Mouse (Mus musculus) liver, embryonic 13.5 days (tissue): ENCODE data around the gene Cntnap2. TPM values are rescaled to one million over a fixed set of nuclear protein-coding genes. Genes with fewer than 3 reads are reported as not detected.
"Not testable (repeated sequence)": the region's sequence is repeated elsewhere in the genome, so short reads cannot be mapped to it uniquely, and the experiment has no call there.

Source experiments
- ATAC-seq: fragments of 200-750 bp; cut with Nextera tagmentation; 2 replicates; pipeline ENCODE4 v1.8.0; 2017; ENCODE audit warnings: low read depth, mild to moderate bottlenecking, moderate number of reproducible peaks, moderate library complexity
- DNase-seq: peaks from one replicate; pipeline ENCODE4 v3.0.0; 2022
- H3K27ac ChIP-seq: fragments of 300-500 bp; sonication (generic); 2 replicates; pipeline ENCODE4 v1.5.1; 2015; ENCODE audit warnings: moderate library complexity, mild to moderate bottlenecking, inconsistent platforms
- H3K27me3 ChIP-seq: fragments of 300-500 bp; sonication (generic); 2 replicates; pipeline ENCODE4 v1.6.1; 2015; ENCODE audit warnings: mild to moderate bottlenecking, inconsistent platforms
- H3K36me3 ChIP-seq: fragments of 300-500 bp; sonication (generic); 2 replicates; pipeline ENCODE4 v1.6.1; 2015; ENCODE audit warnings: mild to moderate bottlenecking, inconsistent platforms
- H3K4me1 ChIP-seq: fragments of 300-500 bp; sonication (generic); replicated peaks from 2 replicates; pipeline ENCODE4 v1.6.1; 2015; ENCODE audit warnings: inconsistent platforms
- H3K4me2 ChIP-seq: fragments of 300-500 bp; sonication (generic); 2 replicates; pipeline ENCODE4 v1.6.1; 2015; ENCODE audit warnings: inconsistent platforms, mild to moderate bottlenecking, moderate library complexity
- H3K4me3 ChIP-seq: fragments of 300-500 bp; sonication (generic); replicated peaks from 2 replicates; pipeline ENCODE4 v1.5.1; 2015; ENCODE audit warnings: mild to moderate bottlenecking, inconsistent platforms
- H3K9ac ChIP-seq: fragments of 300-500 bp; sonication (generic); 2 replicates; pipeline ENCODE4 v1.6.1; 2015; ENCODE audit warnings: mild to moderate bottlenecking, inconsistent platforms
- H3K9me3 ChIP-seq: fragments of 300-500 bp; sonication (generic); replicated peaks from 2 replicates; pipeline ENCODE4 v1.6.1; 2016; ENCODE audit warnings: inconsistent platforms
- WGBS: fragments of 180-500 bp; shearing (Covaris S2); methylation state at CpG from one replicate; pipeline ENCODE4 v1.1.7; 2015; ENCODE audit not compliant: insufficient replicate concordance; 5-methylcytosine and 5-hydroxymethylcytosine counted together
- polyA plus RNA-seq: library from polyadenylated mRNA; unstranded; fragments of >200 nt; fragmentation: Nextera tagmentation; extraction: Ambion mirVana; gene quantifications from 2 replicates; pipeline ENCODE4 v1.2.1, GENCODE M21; 2015

Cntnap2 gene
- polyA plus RNA-seq, 1 experiment from 2014 or later: 0.78 TPM

DNA sequence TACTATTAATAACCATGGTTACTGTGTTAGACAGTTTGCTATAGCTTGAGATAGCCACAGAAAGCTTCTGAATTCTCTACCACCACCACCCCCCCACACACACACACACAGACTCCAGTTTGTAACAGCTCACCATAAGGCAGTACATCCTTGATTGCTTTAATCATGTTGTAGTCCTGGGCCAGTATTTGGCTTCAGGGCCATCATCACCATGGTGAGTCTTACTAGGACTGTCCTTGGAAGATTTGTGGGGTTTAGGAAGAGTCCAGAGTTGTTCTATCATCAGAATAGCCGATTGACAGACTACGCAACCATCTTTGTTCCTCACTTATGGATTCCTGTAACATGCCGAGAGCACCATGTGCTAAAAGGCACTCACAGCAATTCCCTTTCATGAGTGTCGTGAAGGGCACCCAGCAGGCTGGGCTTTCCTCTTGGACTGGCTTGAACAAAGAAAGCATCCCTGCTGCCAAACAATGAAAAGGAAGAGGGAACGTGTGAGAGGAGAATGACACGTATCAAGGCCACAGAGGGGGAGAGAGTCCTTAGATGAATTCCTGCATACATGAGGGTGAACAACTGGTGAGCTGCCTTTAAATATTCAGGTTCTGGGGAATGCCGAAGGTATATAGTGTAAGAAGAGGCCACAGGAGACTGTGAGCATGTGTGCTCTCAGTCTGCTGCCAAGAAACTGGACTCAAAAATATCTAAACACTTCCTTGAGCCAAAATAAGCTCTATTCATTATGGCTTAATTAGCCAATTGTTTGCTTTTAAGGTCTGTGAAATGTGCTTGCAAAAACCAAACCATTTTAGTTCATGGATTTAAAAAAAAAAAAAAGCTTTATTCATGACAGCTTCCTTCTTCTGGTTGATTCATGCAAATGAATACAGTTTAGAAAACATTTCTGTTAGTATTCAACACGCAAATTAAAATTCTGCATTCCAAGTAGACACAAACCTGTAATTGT is 2213.7 kb downstream of the Cntnap2 start:
- ATAC-seq: no peak
- no peak overlapping the region for H3K4me2 ChIP-seq

GRCm38 (mm10) chr6:47275065-47275464 is 2215.9 kb downstream of the Cntnap2 start:
- Histone ChIP-seq H3K4me2 (no peak overlapping the region), H3K4me1 (no peaks in the 10 kb centered on the region), H3K9me3 (no peaks in the 10 kb centered on the region), H3K27ac (no peak overlapping the region), H3K4me3 (no peak overlapping the region), H3K27me3 (no peaks in the 10 kb centered on the region), H3K9ac (no peak overlapping the region), H3K36me3 (no peaks in the 10 kb centered on the region)
- WGBS: 43% methylated on average over 2 of the region's 2 CpGs
- DNase-seq: no peak
- no peak for ATAC-seq

More for the DNA sequence above, 2213.7 kb downstream of the Cntnap2 start:
- Histone ChIP-seq H3K27me3 (no peaks in the 10 kb centered on the region), H3K4me1 (no peaks in the 10 kb centered on the region), H3K27ac (no peak overlapping the region), H3K9ac (no peak overlapping the region), H3K36me3 (no peaks in the 10 kb centered on the region), H3K9me3 (no peaks in the 10 kb centered on the region), H3K4me3 (no peak overlapping the region)
- WGBS: 66% methylated on average over 8 of the region's 8 CpGs
- no peak for DNase-seq

DNA sequence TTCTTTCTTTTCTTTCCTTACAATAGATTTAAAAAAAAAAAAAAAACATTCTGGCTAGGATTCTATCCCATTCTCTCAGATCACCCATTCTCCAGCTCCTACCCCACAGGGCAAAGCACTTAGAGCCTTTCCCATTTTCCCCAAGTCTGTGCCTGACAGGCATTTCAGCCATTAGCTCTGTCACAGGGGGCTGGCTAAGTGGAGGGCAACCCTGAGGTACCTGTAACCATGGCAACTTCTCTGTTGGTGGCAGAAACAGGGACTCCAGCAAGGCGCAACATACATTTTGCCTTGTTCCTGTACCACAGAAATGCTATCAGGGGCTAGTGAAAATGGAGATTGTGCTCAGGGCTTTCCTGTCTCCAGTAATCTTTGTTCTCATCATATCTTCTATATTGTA is 2220.0 kb downstream of the Cntnap2 start:
- DNase-seq: no peak
- no peaks in the 10 kb centered on the region for H3K27me3 ChIP-seq
- H3K4me2 ChIP-seq: no peak overlapping the region
- H3K9ac ChIP-seq: no peak overlapping the region
- H3K36me3 ChIP-seq: no peaks in the 10 kb centered on the region
- 23% methylated on average over 1 of the region's 1 CpGs for WGBS
- ATAC-seq: no peak
- H3K4me1 ChIP-seq: no peaks in the 10 kb centered on the region
- no peak overlapping the region for H3K27ac ChIP-seq
- H3K4me3 ChIP-seq: no peak overlapping the region
- no peaks in the 10 kb centered on the region for H3K9me3 ChIP-seq

DNA sequence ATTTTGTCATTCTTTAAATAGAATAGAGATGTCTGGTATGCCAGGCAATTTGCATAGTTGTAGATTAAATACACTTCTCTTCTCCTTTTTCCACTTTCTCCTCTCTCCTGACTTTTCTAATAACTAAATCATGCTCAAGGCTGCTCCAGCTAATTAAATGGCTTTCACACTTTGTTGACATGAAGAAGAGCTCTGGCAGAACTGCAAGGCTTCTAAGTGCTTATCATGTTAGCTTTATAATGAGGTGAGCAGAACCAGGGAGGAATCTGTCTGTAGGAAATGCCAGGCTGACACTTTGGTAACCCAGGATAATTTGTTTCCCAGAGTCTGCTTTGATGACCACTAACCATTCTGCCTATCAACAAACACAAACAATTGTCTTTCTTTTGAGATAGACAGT is 2222.4 kb downstream of the Cntnap2 start:
- no peaks in the 10 kb centered on the region for H3K36me3 ChIP-seq
- H3K4me2 ChIP-seq: no peak overlapping the region
- H3K9me3 ChIP-seq: no peaks in the 10 kb centered on the region
- DNase-seq (no peak), ATAC-seq (no peak)
- H3K9ac ChIP-seq: no peak overlapping the region
- H3K4me3 ChIP-seq: no peak overlapping the region
- no peak overlapping the region for H3K27ac ChIP-seq
- no peaks in the 10 kb centered on the region for H3K27me3 ChIP-seq
- no peaks in the 10 kb centered on the region for H3K4me1 ChIP-seq

DNA sequence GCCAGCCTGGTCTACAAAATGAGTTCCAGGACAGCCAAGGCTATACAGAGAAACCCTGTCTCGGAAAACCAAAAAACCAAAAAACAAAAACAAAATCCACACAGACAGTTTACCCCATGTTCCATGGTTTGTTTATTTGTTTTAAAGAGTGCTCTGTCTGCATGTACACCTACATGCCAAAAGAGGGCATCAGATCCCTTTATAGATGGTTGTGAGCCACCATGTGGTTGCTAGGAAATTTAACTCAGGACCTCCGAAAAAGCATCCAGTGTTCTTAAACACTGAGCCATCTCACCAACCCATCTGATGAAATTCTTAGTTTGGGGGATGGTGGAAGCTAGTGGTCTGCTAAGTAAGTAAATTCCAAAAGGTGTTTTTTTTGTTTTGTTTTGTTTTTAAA is 2225.6 kb downstream of the Cntnap2 start:
- 43% methylated on average over 2 of the region's 2 CpGs for WGBS
- Histone ChIP-seq H3K9ac (no peak overlapping the region), H3K9me3 (no peaks in the 10 kb centered on the region), H3K27ac (no peak overlapping the region), H3K36me3 (no peaks in the 10 kb centered on the region), H3K4me1 (no peaks in the 10 kb centered on the region), H3K4me2 (no peak overlapping the region), H3K27me3 (no peaks in the 10 kb centered on the region), H3K4me3 (no peak overlapping the region)
- ATAC-seq (no peak), DNase-seq (no peak)

DNA sequence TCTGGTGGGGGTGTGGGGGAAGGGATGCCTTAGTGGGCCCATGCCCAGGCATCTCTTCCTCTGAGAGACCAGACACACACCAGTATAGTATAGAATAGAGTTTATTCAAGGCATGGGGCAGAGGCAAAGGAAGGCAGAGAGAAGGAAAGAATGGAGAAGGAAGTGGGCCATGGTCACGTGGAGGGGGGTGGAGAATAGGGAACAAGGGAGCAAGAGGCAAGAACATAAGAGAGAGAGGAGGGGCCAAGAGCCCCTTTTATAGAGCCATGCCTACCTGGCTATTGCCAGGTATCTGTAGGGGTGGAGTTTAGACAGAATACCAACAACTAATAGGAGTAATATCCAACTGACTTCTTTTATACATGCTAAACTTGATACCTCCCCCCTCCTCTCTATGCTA is 2226.6 kb downstream of the Cntnap2 start:
- Histone ChIP-seq H3K4me3 (no peak overlapping the region), H3K9me3 (no peaks in the 10 kb centered on the region), H3K27me3 (no peaks in the 10 kb centered on the region), H3K9ac (no peak overlapping the region), H3K4me2 (no peak overlapping the region), H3K36me3 (no peaks in the 10 kb centered on the region), H3K4me1 (no peaks in the 10 kb centered on the region), H3K27ac (no peak overlapping the region)
- no peak for ATAC-seq
- WGBS: 10% methylated on average over 1 of the region's 1 CpGs
- DNase-seq: no peak

DNA sequence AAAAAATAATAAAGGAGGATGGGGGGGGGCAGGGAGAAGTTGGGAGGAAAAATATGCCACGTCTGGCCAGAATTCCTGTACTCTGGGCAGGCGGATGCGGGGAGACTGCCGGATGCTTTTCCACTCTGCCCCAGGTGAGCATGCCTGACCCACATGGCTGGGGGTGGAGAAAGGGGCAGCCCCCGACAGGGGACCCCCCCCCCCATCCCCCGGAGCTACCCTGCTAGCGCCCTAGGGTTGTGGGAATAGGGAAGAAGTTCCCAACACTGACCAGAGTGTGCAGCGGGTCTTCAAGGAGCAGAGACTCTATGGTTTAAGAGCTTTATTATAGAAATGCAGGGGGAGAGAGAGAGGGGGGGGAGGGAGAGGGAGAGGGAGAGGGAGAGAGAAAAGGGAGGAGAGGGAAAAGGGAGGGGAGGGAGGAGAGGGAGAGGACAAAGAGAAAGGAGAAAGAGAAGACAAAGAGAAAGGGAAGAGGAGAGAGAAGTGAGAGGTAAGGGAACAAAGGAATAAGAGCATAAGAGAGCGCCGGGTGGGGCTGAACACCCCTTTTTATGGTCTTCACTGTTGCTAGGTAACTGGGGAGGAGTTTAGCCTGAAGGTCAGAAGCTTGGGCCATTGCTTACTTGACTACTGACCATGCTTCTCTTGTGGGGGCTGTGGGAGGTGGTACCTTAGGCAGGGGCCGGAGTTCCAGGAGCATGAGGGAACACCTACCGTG is 2227.2 kb downstream of the Cntnap2 start:
- H3K4me1 ChIP-seq, H3K36me3 ChIP-seq, H3K9me3 ChIP-seq, H3K27ac ChIP-seq, H3K9ac ChIP-seq, H3K4me3 ChIP-seq, H3K27me3 ChIP-seq, H3K4me2 ChIP-seq, ATAC-seq, DNase-seq: not testable (repeated sequence)
- WGBS: 61% methylated on average over 12 of the region's 12 CpGs

GRCm38 (mm10) chr6:47287722-47288121 is 2228.6 kb downstream of the Cntnap2 start:
- Histone ChIP-seq H3K27ac (no peak overlapping the region), H3K9me3 (no peaks in the 10 kb centered on the region), H3K4me2 (no peak overlapping the region), H3K9ac (no peak overlapping the region), H3K4me1 (no peaks in the 10 kb centered on the region), H3K36me3 (no peaks in the 10 kb centered on the region), H3K4me3 (no peak overlapping the region), H3K27me3 (no peaks in the 10 kb centered on the region)
- DNase-seq: no peak
- WGBS: 65% methylated on average over 1 of the region's 1 CpGs
- no peak for ATAC-seq

DNA sequence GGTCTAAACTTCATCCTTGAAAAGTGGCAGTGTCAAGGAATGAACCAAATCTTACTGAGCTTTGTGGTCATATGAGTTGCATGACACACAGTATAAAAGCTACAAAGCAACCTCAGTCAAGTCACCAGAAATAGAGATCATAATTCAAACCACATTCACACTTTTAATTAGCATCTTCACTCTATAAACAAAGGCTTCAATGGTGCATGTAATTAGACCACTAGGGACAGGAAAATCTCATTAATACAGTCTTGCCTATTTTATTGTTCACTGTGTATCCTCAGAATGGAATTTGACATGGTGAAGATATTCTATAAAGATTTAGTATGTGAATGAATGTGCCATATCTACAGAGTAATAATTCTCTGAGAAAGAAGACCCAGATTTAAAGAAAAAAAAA is 2232.8 kb downstream of the Cntnap2 start:
- no peaks in the 10 kb centered on the region for H3K36me3 ChIP-seq
- ATAC-seq (no peak), DNase-seq (no peak)
- no peak overlapping the region for H3K9ac ChIP-seq
- no peaks in the 10 kb centered on the region for H3K4me1 ChIP-seq
- H3K4me2 ChIP-seq: no peak overlapping the region
- H3K9me3 ChIP-seq: no peaks in the 10 kb centered on the region
- H3K27me3 ChIP-seq: no peaks in the 10 kb centered on the region
- H3K27ac ChIP-seq: no peak overlapping the region
- H3K4me3 ChIP-seq: no peak overlapping the region

DNA sequence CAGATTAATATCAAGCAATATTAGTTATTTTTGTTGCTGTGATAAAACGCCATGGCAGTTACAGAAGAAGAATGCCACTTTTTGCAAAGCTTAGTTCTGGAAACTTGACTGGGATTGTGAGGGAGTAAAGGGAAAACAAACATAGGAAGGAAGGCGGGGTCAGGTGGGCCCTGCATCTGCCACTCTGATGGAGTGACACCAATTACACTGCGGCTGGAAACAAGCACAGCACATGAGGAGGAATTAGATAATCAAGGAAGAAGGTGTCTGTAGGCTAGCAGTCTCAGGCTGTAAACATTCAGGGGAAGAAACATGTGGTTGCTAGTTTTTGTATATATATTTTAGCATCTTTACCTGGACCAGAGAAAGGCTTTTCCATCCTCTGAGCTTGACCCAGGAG is 2233.3 kb downstream of the Cntnap2 start:
- Histone ChIP-seq H3K9me3 (no peaks in the 10 kb centered on the region), H3K27me3 (no peaks in the 10 kb centered on the region), H3K9ac (no peak overlapping the region), H3K4me1 (no peaks in the 10 kb centered on the region), H3K36me3 (no peaks in the 10 kb centered on the region), H3K4me3 (no peak overlapping the region), H3K27ac (no peak overlapping the region), H3K4me2 (no peak overlapping the region)
- ATAC-seq (no peak), DNase-seq (no peak)
- 53% methylated on average over 3 of the region's 3 CpGs for WGBS

DNA sequence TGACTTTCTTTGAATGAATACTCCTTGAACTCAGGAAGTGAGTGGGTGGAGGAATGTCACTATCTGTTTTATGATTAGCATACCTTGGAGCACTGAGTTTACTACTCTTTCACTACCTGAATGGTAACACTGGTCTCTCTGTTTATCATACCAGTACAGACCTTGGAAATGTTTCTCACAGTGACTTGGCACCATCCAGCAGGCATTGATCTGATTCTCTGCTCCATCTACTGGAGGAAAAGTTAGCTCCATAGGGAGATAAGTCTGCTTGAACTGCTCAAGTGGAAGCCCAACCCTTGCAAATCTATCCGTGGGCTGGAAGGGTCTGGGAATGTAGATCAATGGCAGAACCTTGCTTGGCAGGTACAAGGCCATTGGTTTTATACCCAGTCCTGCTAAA is 2235.3 kb downstream of the Cntnap2 start:
- H3K9me3 ChIP-seq: no peaks in the 10 kb centered on the region
- no peak overlapping the region for H3K27ac ChIP-seq
- no peaks in the 10 kb centered on the region for H3K36me3 ChIP-seq
- ATAC-seq: no peak
- H3K4me3 ChIP-seq: no peak overlapping the region
- H3K9ac ChIP-seq: no peak overlapping the region
- H3K4me1 ChIP-seq: no peaks in the 10 kb centered on the region
- DNase-seq: no peak
- WGBS: 30% methylated on average over 1 of the region's 1 CpGs
- no peaks in the 10 kb centered on the region for H3K27me3 ChIP-seq
- no peak overlapping the region for H3K4me2 ChIP-seq
